ENCODE assay signal across 44 mouse cellular contexts in the genomic region with DNA sequence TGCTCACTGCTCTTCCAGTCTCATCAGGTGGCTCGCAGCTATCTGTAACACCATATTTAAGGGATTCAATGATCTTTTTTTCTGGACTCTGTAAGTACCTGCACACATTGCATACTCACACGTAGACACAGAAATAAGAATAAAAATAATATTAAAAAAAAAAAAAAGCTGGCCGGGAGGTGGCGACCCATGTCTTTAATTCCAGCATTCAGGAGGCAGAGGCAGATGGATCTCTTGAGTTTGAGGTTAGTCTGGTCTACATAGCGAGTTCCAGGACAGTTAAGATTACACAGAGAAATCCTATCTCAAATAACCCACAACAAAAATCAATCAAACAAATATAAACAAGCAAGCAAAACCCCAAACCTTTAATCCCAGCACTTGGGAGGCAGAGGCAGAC. TPM values are rescaled to one million over a fixed set of nuclear protein-coding genes. Genes with fewer than 3 reads are reported as not detected.
"Had no signal": no experiment of that assay in that cellular context is flagged by ENCODE, and none has a peak within 500 bp of the region (broad histone marks: within the 10 kb centered on the region; RNA-seq: fewer than 3 reads in every experiment).

No protein-coding gene starts in this region.

- DNase-seq: gastrocnemius, postnatal 14 days; gastrocnemius, postnatal 36 days; heart, adult 18-20 months; heart, postnatal 14 days; heart, postnatal 36 days; kidney, adult 11 months; kidney, adult 2 months; kidney, adult 9 months; kidney, postnatal 14 days; kidney, postnatal 36 days; layer of hippocampus, adult 9-11 months; layer of hippocampus, postnatal 36 days; left cerebral cortex, postnatal 4 days had no signal

- H3K4me3 ChIP-seq: heart, embryonic 10.5 days; heart, embryonic 13.5 days; heart, embryonic 15.5 days; hindbrain, embryonic 13.5 days; hindbrain, embryonic 15.5 days; kidney, embryonic 15.5 days; limb, embryonic 13.5 days; limb, embryonic 15.5 days had no signal

- ATAC-seq: hindbrain, postnatal 0 days; intestine, embryonic 16.5 days had no signal

- H3K4me1 ChIP-seq: heart, embryonic 10.5 days; heart, embryonic 13.5 days; heart, embryonic 15.5 days; hindbrain, embryonic 13.5 days; hindbrain, embryonic 15.5 days; limb, embryonic 13.5 days; limb, embryonic 15.5 days had no signal

- H3K36me3 ChIP-seq: heart, embryonic 10.5 days; heart, embryonic 13.5 days; heart, embryonic 15.5 days; hindbrain, embryonic 13.5 days; hindbrain, embryonic 15.5 days; kidney, embryonic 15.5 days; limb, embryonic 13.5 days; limb, embryonic 15.5 days had no signal

- H3K9me3 ChIP-seq: heart, embryonic 15.5 days; hindbrain, embryonic 13.5 days; hindbrain, embryonic 15.5 days; limb, embryonic 13.5 days; limb, embryonic 15.5 days had no signal

- H3K27me3 ChIP-seq: heart, embryonic 13.5 days; heart, embryonic 15.5 days; hindbrain, embryonic 13.5 days; hindbrain, embryonic 15.5 days; kidney, embryonic 15.5 days; limb, embryonic 13.5 days; limb, embryonic 15.5 days had no signal

- H3K27ac ChIP-seq: heart, embryonic 10.5 days; heart, embryonic 13.5 days; heart, embryonic 15.5 days; hindbrain, embryonic 13.5 days; hindbrain, embryonic 15.5 days; hindbrain, postnatal 0 days; kidney, embryonic 15.5 days; kidney, postnatal 0 days; limb, embryonic 13.5 days; limb, embryonic 15.5 days; liver, embryonic 14.5 days had no signal

- H3K4me2 ChIP-seq: heart, embryonic 13.5 days; heart, embryonic 15.5 days; hindbrain, embryonic 13.5 days; hindbrain, embryonic 15.5 days; kidney, embryonic 15.5 days; limb, embryonic 13.5 days; limb, embryonic 15.5 days; liver, embryonic 11.5 days had no signal

- H3K9ac ChIP-seq: heart, embryonic 13.5 days; heart, embryonic 15.5 days; hindbrain, embryonic 13.5 days; hindbrain, embryonic 15.5 days; kidney, embryonic 15.5 days; limb, embryonic 13.5 days; limb, embryonic 15.5 days; liver, embryonic 14.5 days had no signal

RNA-seq across cellular contexts. Expression of gene Gm20403, which starts 17.5 kb away (rescaled TPM):
- total RNA-seq: gastrocnemius, adult 18-20 months; gastrocnemius, adult 8-10 months; gastrocnemius, postnatal 14 days; gastrocnemius, postnatal 36 days; heart, adult 18-20 months; heart, adult 8-10 months; heart, postnatal 14 days; heart, postnatal 36 days; hematopoietic stem cell, adult 5-6 weeks; hindbrain, postnatal 0 days; layer of hippocampus, adult 18-20 months; layer of hippocampus, adult 8-10 months; layer of hippocampus, postnatal 14 days; layer of hippocampus, postnatal 36 days; left cerebral cortex, adult 18-20 months; left cerebral cortex, adult 8-10 months; left cerebral cortex, postnatal 10 days; left cerebral cortex, postnatal 25 days; left cerebral cortex, postnatal 4 days had no signal
- polyA plus RNA-seq: gonadal fat pad, adult 2 months; heart, embryonic 10.5 days; heart, embryonic 13.5 days; heart, embryonic 15.5 days; heart, postnatal 0 days; hindbrain, embryonic 11.5 days; hindbrain, embryonic 13.5 days; hindbrain, embryonic 15.5 days; hindbrain, postnatal 0 days; intestine, embryonic 14.5 days; intestine, embryonic 16.5 days; kidney, adult 2 months; kidney, embryonic 15.5 days; kidney, postnatal 0 days; large intestine, adult 2 months; limb, embryonic 11.5 days; limb, embryonic 13.5 days; limb, embryonic 15.5 days; liver, embryonic 11.5 days; liver, embryonic 14.5 days; liver, embryonic 16.5 days had no signal
